Mouse (Mus musculus) limb, embryonic 13.5 days (tissue): ENCODE measurements around the gene Pla2g4a. TPM values are rescaled to one million over a fixed set of nuclear protein-coding genes. Genes with fewer than 3 reads are reported as not detected.

Experiments
- ATAC-seq: fragments of 200-750 bp; cut with Nextera tagmentation; 2 replicates; pipeline ENCODE4 v1.8.0; 2017; ENCODE audit warnings: low read depth, moderate number of reproducible peaks, moderate TSS enrichment; ENCODE audit not compliant: low FRiP score
- H3K27ac ChIP-seq: fragments of 300-500 bp; sonication (generic); 2 replicates; pipeline ENCODE4 v1.5.1; 2015; ENCODE audit warnings: inconsistent platforms, mild to moderate bottlenecking, moderate library complexity
- H3K27me3 ChIP-seq: fragments of 300-500 bp; sonication (generic); 2 replicates; pipeline ENCODE4 v1.6.1; 2015; ENCODE audit warnings: mild to moderate bottlenecking, inconsistent platforms
- H3K36me3 ChIP-seq: fragments of 300-500 bp; sonication (generic); 2 replicates; pipeline ENCODE4 v1.6.1; 2015; ENCODE audit warnings: inconsistent platforms, mild to moderate bottlenecking, moderate library complexity
- H3K4me1 ChIP-seq: fragments of 300-500 bp; sonication (generic); 2 replicates; pipeline ENCODE4 v1.6.1; 2015; ENCODE audit warnings: inconsistent platforms
- H3K4me2 ChIP-seq: fragments of 300-500 bp; sonication (generic); replicated peaks from 2 replicates; pipeline ENCODE4 v1.6.1; 2015; ENCODE audit warnings: inconsistent platforms, mild to moderate bottlenecking, moderate library complexity
- H3K4me3 ChIP-seq: fragments of 300-500 bp; sonication (generic); 2 replicates; pipeline ENCODE4 v1.5.1; 2015; ENCODE audit warnings: moderate library complexity, mild to moderate bottlenecking, inconsistent platforms
- H3K9ac ChIP-seq: fragments of 300-500 bp; sonication (generic); 2 replicates; pipeline ENCODE4 v1.6.1; 2015; ENCODE audit warnings: mild to moderate bottlenecking, inconsistent platforms
- H3K9me3 ChIP-seq: fragments of 300-500 bp; sonication (generic); 2 replicates; pipeline ENCODE4 v1.6.1; 2016; ENCODE audit warnings: inconsistent platforms
- WGBS: fragments of 180-500 bp; shearing (Covaris S2); methylation state at CpG from one replicate; pipeline ENCODE4 v1.1.7; 2015; 5-methylcytosine and 5-hydroxymethylcytosine counted together
- polyA plus RNA-seq: library from polyadenylated mRNA; unstranded; fragments of >200 nt; fragmentation: Nextera tagmentation; extraction: Ambion mirVana; gene quantifications from 2 replicates; pipeline ENCODE4 v1.2.1, GENCODE M21; 2015

Gene Pla2g4a
- polyA plus RNA-seq, 1 experiment from 2014 or later = 18.2 TPM

- Histone ChIP-seq H3K36me3 (no peaks in the 10 kb centered on the region), H3K4me1 (no peaks in the 10 kb centered on the region), H3K4me2 (no peak overlapping the region), H3K27ac (no peak overlapping the region), H3K9ac (no peak overlapping the region), H3K27me3 (no peaks in the 10 kb centered on the region), H3K9me3 (no peaks in the 10 kb centered on the region), H3K4me3 (no peak overlapping the region)
- 89% methylated on average over 3 of the region's 3 CpGs for WGBS
- no peak for ATAC-seq
Measured at GRCm38 (mm10) chr1:149840312-149840930, 120.7 kb downstream of the Pla2g4a start.

GRCm38 (mm10) chr1:149836496-149836895 lies 124.6 kb downstream of the Pla2g4a start:
- no peaks in the 10 kb centered on the region for H3K36me3 ChIP-seq
- H3K27ac ChIP-seq = no peak overlapping the region
- no peak overlapping the region for H3K4me3 ChIP-seq
- H3K9ac ChIP-seq = no peak overlapping the region
- WGBS = 68% methylated on average over 3 of the region's 3 CpGs
- no peaks in the 10 kb centered on the region for H3K4me1 ChIP-seq
- ATAC-seq = no peak
- no peaks in the 10 kb centered on the region for H3K9me3 ChIP-seq
- no peaks in the 10 kb centered on the region for H3K27me3 ChIP-seq
- no peak overlapping the region for H3K4me2 ChIP-seq

GRCm38 (mm10) chr1:149833876-149834275 lies 127.2 kb downstream of the Pla2g4a start:
- Histone ChIP-seq H3K4me3 (no peak overlapping the region), H3K9ac (no peak overlapping the region), H3K4me2 (no peak overlapping the region), H3K9me3 (no peaks in the 10 kb centered on the region), H3K36me3 (no peaks in the 10 kb centered on the region), H3K27ac (no peak overlapping the region), H3K27me3 (no peaks in the 10 kb centered on the region), H3K4me1 (no peaks in the 10 kb centered on the region)
- ATAC-seq = no peak
- WGBS = 61% methylated on average over 2 of the region's 2 CpGs

GRCm38 (mm10) chr1:149832952-149833351 lies 128.1 kb downstream of the Pla2g4a start:
- Histone ChIP-seq H3K4me3 (no peak overlapping the region), H3K36me3 (no peaks in the 10 kb centered on the region), H3K27ac (no peak overlapping the region), H3K27me3 (no peaks in the 10 kb centered on the region), H3K9ac (no peak overlapping the region), H3K4me2 (no peak overlapping the region), H3K9me3 (no peaks in the 10 kb centered on the region), H3K4me1 (no peaks in the 10 kb centered on the region)
- ATAC-seq = 0 out of 2 replicates have a peak, but pooled peaks have one; percentile 75
- WGBS = 11% methylated on average over 2 of the region's 2 CpGs

DNA sequence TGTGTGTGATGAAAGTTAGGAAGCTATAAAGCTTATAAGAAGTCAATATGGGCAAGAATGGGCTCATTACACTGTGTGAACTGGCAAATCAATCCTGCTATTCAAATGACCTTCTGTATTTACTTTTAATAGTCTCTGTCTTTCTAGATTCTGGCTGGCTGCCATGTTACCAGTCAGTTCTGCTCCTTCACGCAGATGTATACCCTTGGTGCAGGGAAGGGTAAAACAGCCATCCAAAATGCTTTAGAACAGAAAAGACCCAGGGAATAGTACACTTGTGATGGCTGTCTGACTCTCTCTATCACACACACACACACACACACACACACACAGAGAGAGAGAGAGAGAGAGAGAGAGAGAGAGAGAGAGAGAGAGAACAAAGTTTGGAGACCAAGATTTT lies 128.6 kb downstream of the Pla2g4a start:
- ATAC-seq = no peak
- 74% methylated on average over 1 of the region's 1 CpGs for WGBS
- Histone ChIP-seq H3K27me3 (no peaks in the 10 kb centered on the region), H3K27ac (no peak overlapping the region), H3K9ac (no peak overlapping the region), H3K4me3 (no peak overlapping the region), H3K4me2 (no peak overlapping the region), H3K4me1 (no peaks in the 10 kb centered on the region), H3K36me3 (no peaks in the 10 kb centered on the region), H3K9me3 (no peaks in the 10 kb centered on the region)

DNA sequence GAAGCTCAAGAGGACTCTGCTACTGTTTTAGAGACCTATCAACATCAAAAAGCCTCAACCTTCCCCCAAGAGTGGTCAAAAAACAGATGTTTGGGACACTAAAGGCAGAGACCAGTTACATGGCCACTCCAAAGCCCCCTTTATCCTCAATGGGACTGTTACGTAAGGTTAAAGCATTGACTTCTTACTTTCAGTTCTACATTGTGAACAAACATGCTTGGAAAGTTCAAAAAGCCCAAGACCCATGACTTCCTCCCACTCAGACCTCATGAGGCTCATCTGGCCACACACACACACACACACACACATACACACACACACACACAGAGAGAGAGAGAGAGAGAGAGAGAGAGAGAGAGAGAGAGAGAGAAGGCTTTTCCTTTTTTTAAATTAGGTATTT lies 130.0 kb downstream of the Pla2g4a start:
- 79% methylated on average over 1 of the region's 1 CpGs for WGBS
- no peak overlapping the region for H3K27ac ChIP-seq
- H3K36me3 ChIP-seq = no peaks in the 10 kb centered on the region
- H3K9me3 ChIP-seq = no peaks in the 10 kb centered on the region
- H3K27me3 ChIP-seq = no peaks in the 10 kb centered on the region
- H3K4me1 ChIP-seq = no peaks in the 10 kb centered on the region
- no peak overlapping the region for H3K4me3 ChIP-seq
- no peak overlapping the region for H3K4me2 ChIP-seq
- H3K9ac ChIP-seq = no peak overlapping the region
- ATAC-seq = no peak

DNA sequence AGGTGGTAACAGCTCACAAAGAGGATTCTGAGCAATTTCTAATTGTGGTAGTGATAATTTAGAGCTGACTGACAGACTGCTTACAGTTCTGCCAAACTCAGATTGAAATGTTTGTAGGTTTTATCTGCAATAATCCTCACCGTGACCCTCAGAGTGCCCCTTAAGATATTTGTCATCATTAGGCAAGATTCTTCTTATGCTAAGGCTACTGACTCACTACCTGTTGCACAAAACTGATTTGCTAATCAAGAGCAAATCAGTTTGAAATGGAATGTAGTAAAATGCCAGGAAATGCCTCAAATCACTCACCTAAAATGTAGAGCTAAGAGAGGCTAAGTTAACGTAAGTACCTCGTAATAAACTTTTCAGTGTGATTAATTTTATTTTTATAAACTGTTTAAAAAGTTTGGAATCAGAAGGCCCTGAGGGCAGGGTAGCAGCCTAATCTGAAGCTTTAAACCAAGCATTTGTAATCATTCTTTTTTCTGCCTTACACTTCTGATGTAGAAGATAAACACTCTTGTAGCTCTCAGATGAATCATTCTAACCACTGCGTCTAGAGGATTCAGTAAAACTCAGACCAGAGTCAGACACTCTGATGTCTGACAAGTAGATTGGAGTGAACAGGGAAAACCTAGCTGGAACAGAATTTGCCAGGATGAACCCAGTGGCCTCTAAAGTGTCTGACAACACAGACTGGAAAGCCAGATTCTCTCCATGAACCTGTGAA lies 147.3 kb downstream of the Pla2g4a start:
- Histone ChIP-seq H3K27me3 (no peaks in the 10 kb centered on the region), H3K4me2 (no peak overlapping the region), H3K4me3 (no peak overlapping the region), H3K9ac (no peak overlapping the region), H3K36me3 (no peaks in the 10 kb centered on the region), H3K9me3 (no peaks in the 10 kb centered on the region), H3K4me1 (no peaks in the 10 kb centered on the region), H3K27ac (no peak overlapping the region)
- no peak for ATAC-seq
- WGBS = 53% methylated on average over 4 of the region's 4 CpGs

DNA sequence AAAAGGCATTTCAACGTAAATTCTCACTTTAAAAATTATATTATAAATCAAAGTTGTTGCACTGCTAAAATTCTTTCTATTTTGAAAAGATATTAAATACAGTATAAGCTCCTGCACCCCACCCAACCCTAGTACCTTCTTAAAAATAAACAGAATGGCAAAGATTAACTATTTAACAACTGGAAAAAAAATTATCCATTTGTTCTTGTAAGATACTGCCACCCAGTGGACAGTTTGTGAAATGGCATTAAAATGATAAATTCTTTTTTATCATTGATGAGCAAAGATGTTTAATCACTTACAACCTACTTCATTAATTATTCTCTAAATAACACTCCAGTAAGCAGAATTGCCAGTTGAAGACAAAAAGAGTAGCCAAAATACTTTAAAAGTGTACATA lies 151.6 kb downstream of the Pla2g4a start:
- no peaks in the 10 kb centered on the region for H3K27me3 ChIP-seq
- WGBS = 65% methylated on average over 1 of the region's 1 CpGs
- no peaks in the 10 kb centered on the region for H3K36me3 ChIP-seq
- no peak overlapping the region for H3K4me3 ChIP-seq
- H3K27ac ChIP-seq = no peak overlapping the region
- no peaks in the 10 kb centered on the region for H3K9me3 ChIP-seq
- H3K9ac ChIP-seq = no peak overlapping the region
- H3K4me1 ChIP-seq = no peaks in the 10 kb centered on the region
- H3K4me2 ChIP-seq = no peak overlapping the region
- no peak for ATAC-seq

Other genes starting within 250 kb of the Pla2g4a start
- 0.13 and 0.20 TPM in 2 replicates for gene Ptgs2, start 138.7 kb upstream of the Pla2g4a start, polyA plus RNA-seq